Mouse (Mus musculus): ENCODE data around the gene Dnph1. TPM values are rescaled to one million over a fixed set of nuclear protein-coding genes. Genes with fewer than 3 reads are reported as not detected.

The Dnph1 gene
- total and polyA plus RNA-seq, 3 experiments = 0.80 to 1.9 (median 1.8) TPM

DNA sequence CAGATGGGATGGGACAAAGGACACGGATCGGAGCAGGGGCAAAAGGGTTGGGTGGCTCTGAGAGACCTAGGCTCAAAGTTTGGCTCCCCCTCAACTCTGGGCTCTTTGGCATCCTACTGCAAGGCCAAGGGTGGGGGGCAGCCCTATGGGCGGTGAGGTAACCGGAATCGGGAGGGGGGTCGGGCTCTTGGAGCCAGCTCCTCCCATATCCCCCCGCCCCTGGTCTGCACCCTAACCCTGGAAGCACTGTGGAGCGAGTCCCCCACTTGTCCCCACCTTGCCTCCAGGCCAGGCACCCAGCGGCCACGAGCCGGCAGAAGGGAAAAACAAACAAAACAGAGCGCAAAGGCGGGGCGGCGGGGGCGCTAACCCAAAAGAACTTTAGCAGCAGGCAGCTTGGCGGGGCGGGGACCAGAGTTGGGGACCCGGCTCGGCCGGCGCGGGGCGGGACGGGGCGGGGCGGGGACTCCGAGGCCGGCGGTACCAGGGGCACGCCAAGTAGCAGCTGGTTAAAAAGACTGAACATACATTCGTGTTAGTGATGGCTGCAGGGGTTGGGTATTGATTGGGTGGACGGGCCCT, 41.3 kb upstream of the Dnph1 start:
- peaks cover 9% of the 10 kb centered on the region for H3K27me3 ChIP-seq (ENCODE audit: control insufficient read depth, insufficient read depth, low read length)
- no peaks in the 10 kb centered on the region for H3K36me3 ChIP-seq (ENCODE audit: control insufficient read depth, insufficient read depth, low read length)
- H3K9ac ChIP-seq (ENCODE audit: low read depth, low read length) = peak overlapping the region; percentile 43
- DNase-seq = no peak
- no peaks in the 10 kb centered on the region for H3K79me2 ChIP-seq (replicated peaks; ENCODE audit: control insufficient read depth, insufficient read depth, low read length)
- TF ChIP-seq POLR2A (IDR thresholded peaks at IDR 0.05; ENCODE audit: insufficient read depth, low read depth, low read length) = no peak
- no peak for TF ChIP-seq CTCF (IDR thresholded peaks at IDR 0.05)
- TF ChIP-seq EP300 (IDR thresholded peaks at IDR 0.05; ENCODE audit: insufficient read depth, low read depth, low read length) = no peak
- WGBS = 3% methylated on average over 33 of the region's 33 CpGs
- H3K27ac ChIP-seq = no peak overlapping the region
- H3K4me3 ChIP-seq = peak overlapping the region; percentile 32; the same call in 1 of the 2 replicates
- peaks cover 1% of the 10 kb centered on the region; the same call in 1 of the 2 replicates for H3K4me1 ChIP-seq (ENCODE audit: control insufficient read depth, insufficient read depth, low read length)
- intact Hi-C loops (cut with DNase I) = no loop called here

DNA sequence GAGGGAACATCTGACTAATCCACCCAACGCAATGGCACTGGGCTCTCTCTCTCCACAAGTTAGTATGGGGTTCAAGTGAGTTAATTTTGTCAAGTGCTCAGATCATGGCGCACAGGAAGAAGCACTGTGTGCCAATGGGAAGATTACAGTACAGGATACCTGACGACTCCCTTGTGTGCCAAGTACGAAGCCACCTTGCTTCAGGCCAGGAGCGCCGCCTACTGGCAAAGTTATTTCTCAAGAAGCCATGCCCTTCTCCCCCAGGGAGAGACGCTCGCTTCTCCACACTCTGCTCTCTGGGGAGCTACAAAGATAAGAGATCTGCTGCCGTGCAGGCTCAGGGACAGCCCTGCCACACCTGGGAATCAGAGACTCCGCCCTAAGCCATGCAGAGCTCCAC, 38.7 kb upstream of the Dnph1 start:
- Histone ChIP-seq H3K4me1 (ENCODE audit: control insufficient read depth, insufficient read depth, low read length) (peaks cover 1% of the 10 kb centered on the region; the same call in 1 of the 2 replicates), H3K79me2 (replicated peaks; ENCODE audit: control insufficient read depth, insufficient read depth, low read length) (no peaks in the 10 kb centered on the region)
- no peak for DNase-seq

DNA sequence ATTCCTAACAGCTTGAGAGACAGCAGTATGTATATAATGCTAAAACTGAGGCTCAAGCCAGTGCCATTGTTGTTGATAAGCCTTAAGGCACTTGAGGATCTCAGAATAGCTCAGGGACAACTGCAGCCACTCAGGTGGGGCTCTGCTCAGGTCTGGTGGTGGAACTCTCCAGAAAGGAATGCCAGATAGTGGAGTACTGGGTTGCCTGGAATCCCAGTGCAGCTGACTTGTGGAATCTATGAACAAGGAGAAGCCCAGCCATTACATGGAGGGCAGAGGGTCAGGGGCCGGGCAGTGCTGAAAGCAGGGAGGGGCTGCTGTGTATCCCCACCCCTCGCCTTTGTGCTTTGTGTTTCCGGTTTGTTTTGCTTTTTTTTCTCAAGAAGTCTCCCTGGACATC, 38.1 kb upstream of the Dnph1 start:
- 16% methylated on average over 3 of the region's 3 CpGs for WGBS
- Histone ChIP-seq H3K4me3 (no peak overlapping the region), H3K79me2 (replicated peaks; ENCODE audit: control insufficient read depth, insufficient read depth, low read length) (no peaks in the 10 kb centered on the region), H3K9ac (ENCODE audit: low read depth, low read length) (no peak overlapping the region), H3K27me3 (ENCODE audit: control insufficient read depth, insufficient read depth, low read length) (peaks cover 8% of the 10 kb centered on the region), H3K36me3 (ENCODE audit: control insufficient read depth, insufficient read depth, low read length) (no peaks in the 10 kb centered on the region), H3K27ac (no peak overlapping the region), H3K4me1 (ENCODE audit: control insufficient read depth, insufficient read depth, low read length) (peaks cover under 1% of the 10 kb centered on the region; the same call in 1 of the 2 replicates)
- TF ChIP-seq EP300 (IDR thresholded peaks at IDR 0.05; ENCODE audit: insufficient read depth, low read depth, low read length) (peak; percentile 43; the same call in 1 of the 2 replicates), POLR2A (IDR thresholded peaks at IDR 0.05; ENCODE audit: insufficient read depth, low read depth, low read length) (no peak), CTCF (IDR thresholded peaks at IDR 0.05) (no peak)
- no peak for DNase-seq
- intact Hi-C loops (cut with DNase I) = no loop called here

More for the DNA sequence above, 38.7 kb upstream of the Dnph1 start:
- Histone ChIP-seq H3K9ac (ENCODE audit: low read depth, low read length) (no peak overlapping the region), H3K27me3 (ENCODE audit: control insufficient read depth, insufficient read depth, low read length) (peaks cover 9% of the 10 kb centered on the region), H3K27ac (no peak overlapping the region), H3K4me3 (no peak overlapping the region), H3K36me3 (ENCODE audit: control insufficient read depth, insufficient read depth, low read length) (no peaks in the 10 kb centered on the region)
- intact Hi-C loops (cut with DNase I) = no loop called here
- WGBS = 25% methylated on average over 10 of the region's 10 CpGs
- TF ChIP-seq CTCF (IDR thresholded peaks at IDR 0.05) (peak; percentile 54), EP300 (IDR thresholded peaks at IDR 0.05; ENCODE audit: insufficient read depth, low read depth, low read length) (no peak), POLR2A (IDR thresholded peaks at IDR 0.05; ENCODE audit: insufficient read depth, low read depth, low read length) (no peak)

DNA sequence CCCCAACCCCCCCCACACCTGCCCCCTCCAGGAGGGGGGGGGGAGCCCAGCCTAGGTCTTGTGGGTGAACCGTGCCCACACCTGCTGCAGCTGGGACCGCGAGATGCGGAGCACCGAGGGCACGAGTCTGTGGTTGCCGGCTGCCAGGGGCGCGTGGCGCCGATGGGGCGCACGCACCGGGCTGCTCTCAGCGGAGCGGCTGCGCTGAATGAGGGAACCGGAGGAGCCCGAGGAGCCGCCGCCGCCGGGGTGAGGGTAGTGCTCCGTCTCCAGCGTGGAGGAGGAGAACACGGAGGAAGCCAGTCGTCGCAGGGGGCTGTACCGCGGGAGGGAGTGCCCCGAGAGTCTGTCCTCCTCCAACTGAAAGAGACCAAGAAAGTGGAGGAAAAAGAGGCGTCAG, 35.8 kb upstream of the Dnph1 start:
- no peaks in the 10 kb centered on the region for H3K4me1 ChIP-seq (ENCODE audit: control insufficient read depth, insufficient read depth, low read length)
- no peak overlapping the region for H3K27ac ChIP-seq
- H3K9ac ChIP-seq (ENCODE audit: low read depth, low read length) = no peak overlapping the region
- no peak overlapping the region for H3K4me3 ChIP-seq
- H3K27me3 ChIP-seq (ENCODE audit: control insufficient read depth, insufficient read depth, low read length) = peaks cover 4% of the 10 kb centered on the region
- WGBS = 2% methylated on average over 32 of the region's 32 CpGs
- no peak for TF ChIP-seq CTCF (IDR thresholded peaks at IDR 0.05)
- TF ChIP-seq POLR2A (IDR thresholded peaks at IDR 0.05; ENCODE audit: insufficient read depth, low read depth, low read length) = no peak
- TF ChIP-seq EP300 (IDR thresholded peaks at IDR 0.05; ENCODE audit: insufficient read depth, low read depth, low read length) = no peak
- intact Hi-C loops (cut with DNase I) = no loop called here
- no peaks in the 10 kb centered on the region for H3K36me3 ChIP-seq (ENCODE audit: control insufficient read depth, insufficient read depth, low read length)
- DNase-seq = no peak
- no peaks in the 10 kb centered on the region for H3K79me2 ChIP-seq (replicated peaks; ENCODE audit: control insufficient read depth, insufficient read depth, low read length)

DNA sequence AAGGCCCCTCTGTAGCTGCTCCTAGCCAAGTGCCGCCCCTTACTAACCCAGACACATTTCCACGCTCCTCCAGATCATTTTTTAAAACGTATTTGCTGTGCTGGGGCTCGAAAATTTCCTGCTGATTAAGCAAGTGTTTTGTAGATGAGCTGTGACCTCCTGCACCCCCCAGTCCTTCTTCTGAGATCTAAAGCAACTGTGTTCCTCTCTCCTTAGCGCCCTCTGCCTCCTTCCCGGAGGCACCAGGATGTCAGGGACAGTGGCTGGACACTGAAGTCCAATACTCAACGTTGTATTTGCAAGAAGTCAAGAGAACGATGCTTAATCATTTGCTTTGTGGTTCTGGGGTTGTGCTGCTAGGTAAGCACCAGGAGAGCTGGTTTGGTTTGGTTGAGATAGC, 35.2 kb upstream of the Dnph1 start:
- H3K9ac ChIP-seq (ENCODE audit: low read depth, low read length) = no peak overlapping the region
- H3K4me1 ChIP-seq (ENCODE audit: control insufficient read depth, insufficient read depth, low read length) = no peaks in the 10 kb centered on the region
- no peaks in the 10 kb centered on the region for H3K79me2 ChIP-seq (replicated peaks; ENCODE audit: control insufficient read depth, insufficient read depth, low read length)
- intact Hi-C loops (cut with DNase I) = no loop called here
- no peaks in the 10 kb centered on the region for H3K36me3 ChIP-seq (ENCODE audit: control insufficient read depth, insufficient read depth, low read length)
- TF ChIP-seq EP300 (IDR thresholded peaks at IDR 0.05; ENCODE audit: insufficient read depth, low read depth, low read length) = no peak
- TF ChIP-seq POLR2A (IDR thresholded peaks at IDR 0.05; ENCODE audit: insufficient read depth, low read depth, low read length) = no peak
- TF ChIP-seq CTCF (IDR thresholded peaks at IDR 0.05) = no peak
- WGBS = 35% methylated on average over 8 of the region's 8 CpGs
- no peak overlapping the region for H3K4me3 ChIP-seq
- no peak for DNase-seq
- no peaks in the 10 kb centered on the region; the same call in 1 of the 2 replicates for H3K27me3 ChIP-seq (ENCODE audit: control insufficient read depth, insufficient read depth, low read length)
- no peak overlapping the region for H3K27ac ChIP-seq

DNA sequence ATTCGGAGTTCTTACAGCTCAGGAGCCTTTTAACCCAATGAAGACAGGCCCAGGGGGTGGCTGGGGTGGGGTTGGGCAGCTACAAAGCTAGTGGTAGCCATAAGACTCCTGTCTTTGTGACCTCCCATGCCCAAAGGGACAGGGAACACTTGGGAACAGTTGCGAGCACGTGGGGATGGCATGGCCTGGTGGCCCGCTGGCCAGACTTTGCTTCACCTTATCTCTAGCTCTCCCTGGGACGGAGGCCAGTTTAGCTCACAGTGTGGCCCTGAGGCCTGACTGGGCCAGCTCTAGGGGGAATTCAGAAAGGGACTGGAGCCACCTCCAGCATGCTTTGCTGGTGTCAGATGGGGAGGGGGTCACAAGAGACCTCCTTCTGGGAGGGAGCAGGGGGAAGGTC, 34.3 kb upstream of the Dnph1 start:
- Histone ChIP-seq H3K27me3 (ENCODE audit: control insufficient read depth, insufficient read depth, low read length) (no peaks in the 10 kb centered on the region; the same call in 1 of the 2 replicates), H3K4me1 (ENCODE audit: control insufficient read depth, insufficient read depth, low read length) (no peaks in the 10 kb centered on the region), H3K36me3 (ENCODE audit: control insufficient read depth, insufficient read depth, low read length) (no peaks in the 10 kb centered on the region), H3K4me3 (no peak overlapping the region), H3K9ac (ENCODE audit: low read depth, low read length) (no peak overlapping the region), H3K27ac (no peak overlapping the region), H3K79me2 (replicated peaks; ENCODE audit: control insufficient read depth, insufficient read depth, low read length) (no peaks in the 10 kb centered on the region)
- DNase-seq = peak; percentile 60 to 82
- intact Hi-C loops (cut with DNase I) = no loop called here
- TF ChIP-seq CTCF (IDR thresholded peaks at IDR 0.05) (no peak), POLR2A (IDR thresholded peaks at IDR 0.05; ENCODE audit: insufficient read depth, low read depth, low read length) (no peak), EP300 (IDR thresholded peaks at IDR 0.05; ENCODE audit: insufficient read depth, low read depth, low read length) (peak; percentile 91)
- WGBS = 44% methylated on average over 5 of the region's 5 CpGs
